Mouse (Mus musculus): ENCODE data around the gene Fam3a. TPM values are rescaled to one million over a fixed set of nuclear protein-coding genes. Genes with fewer than 3 reads are reported as not detected.

Fam3a gene
- polyA plus RNA-seq (2014; fragmentation: Illumina TruSeq; extraction: RNeasy Lipid Tissue Mini Kit (QIAGEN cat#74804); ENCODE audit: insufficient read depth, low read depth, low replicate concordance) = 24.6 TPM

DNA sequence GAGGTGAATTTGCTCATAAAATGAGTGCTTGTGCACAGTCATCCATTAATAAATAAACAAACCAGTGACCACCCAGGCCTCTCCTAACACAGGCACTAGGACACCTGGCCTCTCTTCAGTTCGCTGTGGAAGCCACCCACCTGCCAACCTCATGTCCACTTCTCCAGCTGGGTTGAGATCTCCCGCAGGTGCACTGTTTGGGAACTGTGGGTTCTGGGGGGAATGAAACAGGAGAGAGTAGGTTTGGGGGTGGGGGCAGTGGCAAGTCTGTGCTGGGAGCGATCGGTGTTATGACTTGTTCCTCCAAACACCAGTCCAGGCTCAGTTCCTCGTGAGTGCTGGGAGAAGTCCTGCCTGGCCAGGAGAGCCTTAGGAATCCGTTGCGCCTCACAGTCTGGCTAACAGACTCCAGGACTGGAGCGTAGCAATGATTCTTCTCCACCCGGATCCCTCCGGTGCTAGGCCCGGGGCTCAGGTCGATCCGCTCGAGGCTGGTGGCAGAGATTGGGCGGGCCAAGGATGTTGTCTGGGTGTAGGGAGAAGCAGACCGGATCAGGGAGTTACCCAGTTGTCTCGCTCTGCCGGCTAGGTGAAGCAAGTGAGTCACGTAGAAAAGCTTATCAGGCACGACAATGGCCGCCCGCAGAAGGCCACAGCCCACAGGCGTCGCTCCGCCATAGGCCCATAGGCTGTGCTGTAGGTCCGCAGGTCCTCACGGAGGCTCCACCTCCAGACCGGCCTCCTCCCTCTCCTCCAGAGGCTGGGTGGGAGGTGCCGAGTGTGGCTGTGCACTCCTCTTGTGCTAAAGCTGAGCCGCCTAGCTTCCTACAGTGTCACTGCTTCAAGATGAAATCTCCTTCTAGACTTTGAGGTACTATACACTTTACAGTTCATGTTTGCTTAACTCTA lies at the start of gene Fam3a, which contains the start of gene Ikbkg:
TSS of gene Fam3a (minus strand) at position 738 of the 909 bp plus-strand sequence.
TSS of gene Ikbkg (plus strand) at position 756 of the 909 bp plus-strand sequence.

DNA sequence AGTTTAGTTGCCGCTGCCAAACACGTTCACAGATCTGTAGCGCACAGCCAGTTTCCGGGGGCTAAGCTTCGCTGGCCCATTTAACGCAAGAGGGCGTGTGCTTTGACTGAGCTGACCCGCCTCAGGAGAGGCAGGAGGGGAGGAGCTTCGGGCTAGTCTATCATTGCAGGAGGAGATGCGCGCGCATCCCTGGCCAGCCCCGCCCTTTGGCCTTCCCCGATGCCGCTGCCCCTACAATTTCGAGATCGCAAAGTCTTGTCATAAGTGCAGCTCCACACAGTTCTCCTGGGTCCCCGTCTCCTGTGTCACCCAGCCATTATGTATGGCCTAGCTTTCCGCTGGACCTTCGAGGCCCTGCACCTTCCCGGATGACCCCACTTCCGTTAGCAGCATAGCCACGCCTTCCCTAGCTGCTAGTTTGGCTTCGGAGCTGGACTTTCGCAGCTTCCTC lies 35.8 kb upstream of the Fam3a start, which contains the start of gene G6pdx:
TSS of gene G6pdx (minus strand) at position 369 of the 451 bp plus-strand sequence.

DNA sequence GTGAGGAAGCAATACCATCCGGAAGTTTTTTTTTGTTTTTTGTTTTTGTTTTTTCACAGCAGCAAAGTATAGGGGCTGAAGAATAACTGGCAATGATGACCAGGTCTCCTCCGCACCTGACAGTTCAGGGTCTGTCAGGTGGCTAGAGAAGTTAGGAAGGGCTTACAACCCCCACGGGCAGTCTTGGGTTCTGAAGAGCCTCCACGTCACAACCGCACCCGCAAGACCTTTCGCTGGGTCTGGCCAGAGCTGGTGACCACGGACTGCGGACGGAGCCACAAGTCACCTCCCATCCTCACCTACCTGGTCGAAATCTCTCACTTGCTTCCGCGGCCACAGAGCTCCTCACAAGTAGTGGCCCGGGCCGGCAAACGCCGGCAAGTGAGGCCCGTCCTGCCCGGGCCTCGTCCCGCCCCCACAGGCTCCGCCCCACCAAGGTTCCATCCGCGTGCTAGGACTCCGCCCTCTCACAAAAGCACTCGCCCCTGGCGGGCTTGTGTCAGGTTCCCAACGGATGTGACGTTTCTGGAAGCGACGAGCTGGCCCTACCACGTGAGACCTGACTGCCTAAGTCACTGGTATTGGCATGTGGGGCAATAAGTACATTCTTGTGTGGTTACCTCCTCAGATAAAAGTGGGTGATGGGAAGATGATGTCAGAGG lies 20.1 kb downstream of the Fam3a start, which contains the start of the genes Ubl4a and Slc10a3:
TSS of gene Ubl4a (minus strand) at position 331 of the 662 bp plus-strand sequence.
TSS of gene Slc10a3 (minus strand) at position 462 of the 662 bp plus-strand sequence.

DNA sequence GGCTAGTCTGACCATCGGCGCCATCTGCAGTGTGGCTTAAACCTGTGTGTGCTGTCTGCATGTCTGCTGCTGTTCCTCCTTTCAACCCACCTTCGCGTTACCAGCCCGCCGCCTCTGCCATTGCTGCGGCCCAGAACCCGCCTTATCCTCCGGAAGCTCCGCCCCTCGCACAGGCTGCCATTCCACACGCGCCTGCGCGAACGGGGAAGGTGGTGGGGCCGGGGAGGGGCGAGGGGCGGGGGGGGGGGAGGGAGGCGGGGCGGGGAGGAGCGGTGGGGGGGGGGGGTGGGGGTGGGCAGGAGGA lies 39.7 kb downstream of the Fam3a start, which contains the start of gene Lage3:
TSS of gene Lage3 (minus strand) at position 152 of the 304 bp plus-strand sequence.

Other genes with a start within 250 kb of the Fam3a start
- not detected for gene Tex28, start 225.4 kb downstream of the Fam3a start, polyA plus RNA-seq (2014; fragmentation: Illumina TruSeq; extraction: RNeasy Lipid Tissue Mini Kit (QIAGEN cat#74804); ENCODE audit: insufficient read depth, low read depth, low replicate concordance)
- 0.09 TPM for gene Tktl1, start 216.0 kb downstream of the Fam3a start, polyA plus RNA-seq (2014; fragmentation: Illumina TruSeq; extraction: RNeasy Lipid Tissue Mini Kit (QIAGEN cat#74804); ENCODE audit: insufficient read depth, low read depth, low replicate concordance)
- gene Flna, start 143.5 kb downstream of the Fam3a start, polyA plus RNA-seq (2014; fragmentation: Illumina TruSeq; extraction: RNeasy Lipid Tissue Mini Kit (QIAGEN cat#74804); ENCODE audit: insufficient read depth, low read depth, low replicate concordance) = 210 TPM
- gene Emd, start 138.6 kb downstream of the Fam3a start, polyA plus RNA-seq (2014; fragmentation: Illumina TruSeq; extraction: RNeasy Lipid Tissue Mini Kit (QIAGEN cat#74804); ENCODE audit: insufficient read depth, low read depth, low replicate concordance) = 61.8 TPM
- 1,975 TPM for gene Rpl10, start 122.5 kb downstream of the Fam3a start, polyA plus RNA-seq (2014; fragmentation: Illumina TruSeq; extraction: RNeasy Lipid Tissue Mini Kit (QIAGEN cat#74804); ENCODE audit: insufficient read depth, low read depth, low replicate concordance)
- 54.8 TPM for gene Taz, start 111.4 kb downstream of the Fam3a start, polyA plus RNA-seq (2014; fragmentation: Illumina TruSeq; extraction: RNeasy Lipid Tissue Mini Kit (QIAGEN cat#74804); ENCODE audit: insufficient read depth, low read depth, low replicate concordance)
- gene Dnase1l1, start 110.9 kb downstream of the Fam3a start, polyA plus RNA-seq (2014; fragmentation: Illumina TruSeq; extraction: RNeasy Lipid Tissue Mini Kit (QIAGEN cat#74804); ENCODE audit: insufficient read depth, low read depth, low replicate concordance) = 29.0 TPM
- 155 TPM for gene Atp6ap1, start 96.2 kb downstream of the Fam3a start, polyA plus RNA-seq (2014; fragmentation: Illumina TruSeq; extraction: RNeasy Lipid Tissue Mini Kit (QIAGEN cat#74804); ENCODE audit: insufficient read depth, low read depth, low replicate concordance)
- 80.2 TPM for gene Gdi1, start 88.3 kb downstream of the Fam3a start, polyA plus RNA-seq (2014; fragmentation: Illumina TruSeq; extraction: RNeasy Lipid Tissue Mini Kit (QIAGEN cat#74804); ENCODE audit: insufficient read depth, low read depth, low replicate concordance)
- 41.4 TPM for gene Fam50a, start 80.2 kb downstream of the Fam3a start, polyA plus RNA-seq (2014; fragmentation: Illumina TruSeq; extraction: RNeasy Lipid Tissue Mini Kit (QIAGEN cat#74804); ENCODE audit: insufficient read depth, low read depth, low replicate concordance)
- gene Plxna3, start 64.2 kb downstream of the Fam3a start, polyA plus RNA-seq (2014; fragmentation: Illumina TruSeq; extraction: RNeasy Lipid Tissue Mini Kit (QIAGEN cat#74804); ENCODE audit: insufficient read depth, low read depth, low replicate concordance) = 1.3 TPM
- 52.2 TPM for gene Lage3, start 39.7 kb downstream of the Fam3a start, polyA plus RNA-seq (2014; fragmentation: Illumina TruSeq; extraction: RNeasy Lipid Tissue Mini Kit (QIAGEN cat#74804); ENCODE audit: insufficient read depth, low read depth, low replicate concordance)
- 26.9 TPM for gene Ubl4a, start 20.1 kb downstream of the Fam3a start, polyA plus RNA-seq (2014; fragmentation: Illumina TruSeq; extraction: RNeasy Lipid Tissue Mini Kit (QIAGEN cat#74804); ENCODE audit: insufficient read depth, low read depth, low replicate concordance)
- 8.8 TPM for gene Slc10a3, start 19.9 kb downstream of the Fam3a start, polyA plus RNA-seq (2014; fragmentation: Illumina TruSeq; extraction: RNeasy Lipid Tissue Mini Kit (QIAGEN cat#74804); ENCODE audit: insufficient read depth, low read depth, low replicate concordance)
- gene Ikbkg, start within 50 bp of the Fam3a start, polyA plus RNA-seq (2014; fragmentation: Illumina TruSeq; extraction: RNeasy Lipid Tissue Mini Kit (QIAGEN cat#74804); ENCODE audit: insufficient read depth, low read depth, low replicate concordance) = 11.7 TPM
- 20.4 TPM for gene G6pdx, start 35.9 kb upstream of the Fam3a start, polyA plus RNA-seq (2014; fragmentation: Illumina TruSeq; extraction: RNeasy Lipid Tissue Mini Kit (QIAGEN cat#74804); ENCODE audit: insufficient read depth, low read depth, low replicate concordance)
- not detected for gene Gm6880, start 88.1 kb upstream of the Fam3a start, polyA plus RNA-seq (2014; fragmentation: Illumina TruSeq; extraction: RNeasy Lipid Tissue Mini Kit (QIAGEN cat#74804); ENCODE audit: insufficient read depth, low read depth, low replicate concordance)
- gene Olfr1326-ps1, start 181.6 kb upstream of the Fam3a start, polyA plus RNA-seq (2014; fragmentation: Illumina TruSeq; extraction: RNeasy Lipid Tissue Mini Kit (QIAGEN cat#74804); ENCODE audit: insufficient read depth, low read depth, low replicate concordance) = not detected
- not detected for gene Olfr1325, start 199.4 kb upstream of the Fam3a start, polyA plus RNA-seq (2014; fragmentation: Illumina TruSeq; extraction: RNeasy Lipid Tissue Mini Kit (QIAGEN cat#74804); ENCODE audit: insufficient read depth, low read depth, low replicate concordance)